Mouse (Mus musculus): ENCODE data around the gene Mxra8. TPM values are rescaled to one million over a fixed set of nuclear protein-coding genes. Genes with fewer than 3 reads are reported as not detected.
A peak's percentile ranks its signal among the peaks of the same experiment; 100 is the strongest.

The Mxra8 gene
- polyA plus RNA-seq, 1 experiment from 2014 or later, result 19.0 TPM

DNA sequence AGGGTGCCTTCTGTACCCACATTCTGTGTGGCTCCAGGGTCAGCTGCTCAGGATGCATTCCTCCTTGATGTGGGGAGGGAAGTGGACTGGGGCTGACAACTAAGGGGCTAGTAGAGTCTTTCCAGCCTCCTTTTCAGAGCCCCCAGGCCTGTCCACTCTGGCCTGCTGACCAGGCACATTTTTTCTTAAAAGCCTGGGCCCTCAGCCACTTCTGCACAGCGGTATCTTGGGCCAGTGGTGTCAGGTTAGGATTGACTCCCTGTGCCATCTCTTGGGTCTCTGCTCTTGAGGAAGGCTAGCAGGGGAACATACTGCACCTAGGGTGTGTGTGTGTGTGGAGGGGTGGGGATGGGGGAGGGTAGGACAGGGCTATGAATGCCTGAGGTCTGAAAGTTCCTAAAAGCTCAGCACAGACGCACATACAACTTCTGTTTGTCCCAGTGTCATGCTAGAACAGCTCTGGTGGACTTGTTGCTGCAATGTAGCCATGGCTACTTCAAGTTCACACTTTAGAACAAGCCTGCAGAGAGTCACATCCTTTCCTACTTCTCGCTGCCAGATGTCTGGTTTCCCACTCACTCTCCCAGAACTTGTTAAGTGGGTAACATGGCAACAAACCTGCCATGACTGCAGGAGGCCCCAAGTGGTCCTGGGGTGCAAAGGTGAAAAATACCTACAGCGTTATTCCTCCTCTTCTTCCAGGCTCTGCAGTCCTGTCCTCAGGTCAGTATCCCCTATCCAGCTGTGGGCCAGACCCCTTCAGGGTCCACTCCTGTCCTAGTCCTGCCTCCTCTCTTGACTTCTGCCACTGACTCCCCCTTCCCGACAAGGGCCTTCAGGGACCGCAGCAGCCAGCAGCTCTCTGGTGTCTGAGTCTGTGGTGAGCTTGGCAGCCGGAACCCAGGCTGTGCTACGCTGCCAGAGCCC is 859 bp downstream of the Mxra8 start:
- Histone ChIP-seq H3K4me2 (replicated peaks) (peak overlapping the region; percentile 50), H3K27me3 (peaks cover 13% of the 10 kb centered on the region), H3K9me3 (no peaks in the 10 kb centered on the region), H3K9ac (replicated peaks) (peak overlapping the region; percentile 37), H3K36me3 (no peaks in the 10 kb centered on the region), H3K4me1 (peaks cover 20% of the 10 kb centered on the region), H3K27ac (replicated peaks) (no peak overlapping the region), H3K4me3 (peak overlapping the region; percentile 33)
- WGBS, result 9% methylated on average over 8 of the region's 8 CpGs
- ATAC-seq (replicated peaks), result peak; percentile 27; the same call in 1 of the 2 replicates

DNA sequence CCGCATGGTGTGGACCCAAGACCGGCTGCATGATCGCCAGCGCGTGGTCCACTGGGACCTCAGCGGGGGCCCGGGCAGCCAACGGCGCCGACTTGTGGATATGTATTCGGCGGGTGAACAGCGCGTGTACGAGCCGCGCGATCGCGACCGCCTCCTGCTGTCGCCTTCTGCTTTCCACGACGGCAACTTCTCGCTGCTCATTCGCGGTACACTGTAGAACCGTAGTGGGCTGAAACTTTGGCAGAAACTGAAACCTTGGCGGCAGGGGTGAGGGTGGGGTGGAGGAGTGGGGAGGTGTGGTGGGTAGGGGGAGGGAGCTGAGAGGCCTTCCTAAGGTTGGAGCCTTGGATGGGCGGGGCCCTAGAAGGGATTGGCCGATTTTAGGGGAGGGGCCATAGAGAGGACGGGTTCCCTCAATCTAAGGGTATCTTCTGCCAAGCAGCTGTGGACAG is 1.5 kb downstream of the Mxra8 start:
- H3K9me3 ChIP-seq, result no peaks in the 10 kb centered on the region
- no peak overlapping the region for H3K27ac ChIP-seq (replicated peaks)
- peak overlapping the region; percentile 33 for H3K4me3 ChIP-seq
- H3K9ac ChIP-seq (replicated peaks), result peak overlapping the region; percentile 37
- peak overlapping the region; percentile 50 for H3K4me2 ChIP-seq (replicated peaks)
- H3K36me3 ChIP-seq, result no peaks in the 10 kb centered on the region
- peaks cover 20% of the 10 kb centered on the region for H3K4me1 ChIP-seq
- ATAC-seq (replicated peaks), result no peak
- peaks cover 13% of the 10 kb centered on the region for H3K27me3 ChIP-seq
- under 1% methylated on average over 32 of the region's 32 CpGs for WGBS

DNA sequence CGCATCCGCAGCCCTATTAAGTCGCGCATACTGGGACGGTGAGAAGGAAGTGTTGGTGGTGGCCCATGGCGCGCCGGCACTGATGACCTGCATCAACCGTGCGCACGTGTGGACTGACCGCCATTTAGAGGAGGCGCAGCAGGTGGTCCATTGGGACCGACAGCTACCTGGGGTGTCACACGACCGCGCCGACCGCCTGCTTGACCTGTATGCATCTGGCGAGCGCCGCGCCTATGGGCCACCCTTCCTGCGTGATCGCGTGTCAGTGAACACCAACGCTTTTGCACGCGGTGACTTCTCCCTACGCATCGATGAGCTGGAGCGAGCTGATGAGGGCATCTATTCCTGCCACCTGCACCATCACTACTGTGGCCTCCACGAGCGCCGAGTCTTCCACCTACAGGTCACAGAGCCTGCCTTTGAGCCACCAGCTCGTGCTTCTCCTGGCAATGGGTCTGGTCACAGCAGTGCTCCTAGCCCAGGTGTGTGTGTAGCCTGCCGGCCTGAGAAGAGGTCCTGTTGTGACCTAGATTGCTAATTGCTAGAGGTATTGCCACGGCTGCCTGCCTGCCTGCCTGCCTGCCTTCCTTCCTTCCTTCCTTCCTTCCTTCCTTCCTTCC is 2.3 kb downstream of the Mxra8 start:
- Histone ChIP-seq H3K9me3 (no peaks in the 10 kb centered on the region), H3K4me2 (replicated peaks) (peak overlapping the region; percentile 50; the same call in 1 of the 2 replicates), H3K4me1 (peaks cover 25% of the 10 kb centered on the region), H3K9ac (replicated peaks) (no peak overlapping the region), H3K4me3 (peak overlapping the region; percentile 33; the same call in 1 of the 2 replicates), H3K27ac (replicated peaks) (no peak overlapping the region), H3K36me3 (no peaks in the 10 kb centered on the region), H3K27me3 (peaks cover 13% of the 10 kb centered on the region)
- 41% methylated on average over 38 of the region's 38 CpGs for WGBS
- ATAC-seq (replicated peaks), result no peak

DNA sequence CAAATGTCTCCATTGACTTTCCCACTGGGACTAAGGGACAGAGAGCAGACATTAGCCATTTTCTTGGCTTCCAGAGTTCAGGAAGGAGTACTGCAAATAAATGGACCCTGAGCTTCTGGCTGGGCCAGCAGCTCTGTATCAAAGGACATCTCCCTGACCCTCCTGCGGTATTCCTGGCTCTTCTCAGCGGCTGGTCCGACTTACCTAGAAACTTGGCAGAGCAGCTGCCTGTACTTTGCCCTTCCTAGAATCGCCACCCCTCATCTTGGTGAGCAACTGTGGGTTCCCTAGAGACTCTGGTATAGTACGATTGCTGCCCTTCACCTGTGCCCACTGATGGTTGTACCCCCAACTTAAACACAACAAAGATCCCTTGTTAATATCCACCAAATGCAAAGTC is 3.8 kb downstream of the Mxra8 start:
- H3K27me3 ChIP-seq, result peaks cover 13% of the 10 kb centered on the region
- H3K4me3 ChIP-seq, result no peak overlapping the region
- no peak overlapping the region for H3K9ac ChIP-seq (replicated peaks)
- WGBS, result 91% methylated on average over 5 of the region's 5 CpGs
- no peak overlapping the region for H3K27ac ChIP-seq (replicated peaks)
- peaks cover 32% of the 10 kb centered on the region for H3K4me1 ChIP-seq
- H3K36me3 ChIP-seq, result no peaks in the 10 kb centered on the region
- no peak overlapping the region for H3K4me2 ChIP-seq (replicated peaks)
- ATAC-seq (replicated peaks), result no peak
- no peaks in the 10 kb centered on the region for H3K9me3 ChIP-seq

DNA sequence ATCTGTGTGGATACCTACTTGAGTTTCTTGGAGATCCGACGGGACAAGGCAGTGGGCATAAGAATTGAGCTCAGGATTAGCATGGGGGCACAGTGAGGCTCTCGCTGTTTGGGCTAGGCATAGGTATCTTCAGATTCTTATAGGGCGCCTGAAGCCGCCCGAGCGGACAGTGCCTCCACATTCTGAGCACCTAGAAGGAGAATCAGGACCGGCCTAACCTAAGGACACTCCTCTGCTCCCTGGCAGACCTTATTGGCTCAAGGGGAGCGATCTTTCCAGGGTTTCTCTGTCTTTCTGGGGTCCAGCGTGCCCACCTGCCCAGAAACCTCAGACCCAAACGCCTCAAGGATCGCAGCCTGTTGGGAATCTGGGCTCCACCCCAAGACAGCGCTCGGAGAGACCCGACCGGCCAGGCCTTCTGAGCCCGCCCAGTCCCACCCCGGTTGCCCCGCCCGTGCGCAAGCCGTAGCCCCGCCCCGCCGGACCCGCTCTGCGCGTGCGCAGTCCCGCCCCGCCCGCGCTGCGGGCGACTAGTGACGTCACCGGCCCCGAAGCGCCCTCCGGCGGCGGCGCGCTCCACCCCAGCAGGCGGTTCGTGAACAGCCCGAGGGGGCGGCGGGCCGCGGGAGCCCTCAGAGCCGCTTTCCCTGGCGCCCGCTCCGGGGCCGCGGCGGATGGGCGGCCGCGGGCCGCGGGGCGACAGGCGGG is 7.5 kb downstream of the Mxra8 start, which contains the start of gene Dvl1:
Gene Dvl1 (plus strand): TSS at position 532 of the 708 bp plus-strand sequence.
- Histone ChIP-seq H3K9ac (replicated peaks) (peak within 1 kb of the TSS; percentile 90), H3K4me2 (replicated peaks) (peak within 1 kb of the TSS; percentile 92), H3K9me3 (no peaks in the 10 kb centered on the region), H3K4me1 (peaks cover 33% of the 10 kb centered on the region), H3K27me3 (no peaks in the 10 kb centered on the region), H3K4me3 (peak within 1 kb of the TSS; percentile 75), H3K27ac (replicated peaks) (peak within 1 kb of the TSS; percentile 73), H3K36me3 (no peaks in the 10 kb centered on the region)
- ATAC-seq (replicated peaks), result peak; percentile 89
- WGBS, result 2% methylated on average over 40 of the region's 65 CpGs

DNA sequence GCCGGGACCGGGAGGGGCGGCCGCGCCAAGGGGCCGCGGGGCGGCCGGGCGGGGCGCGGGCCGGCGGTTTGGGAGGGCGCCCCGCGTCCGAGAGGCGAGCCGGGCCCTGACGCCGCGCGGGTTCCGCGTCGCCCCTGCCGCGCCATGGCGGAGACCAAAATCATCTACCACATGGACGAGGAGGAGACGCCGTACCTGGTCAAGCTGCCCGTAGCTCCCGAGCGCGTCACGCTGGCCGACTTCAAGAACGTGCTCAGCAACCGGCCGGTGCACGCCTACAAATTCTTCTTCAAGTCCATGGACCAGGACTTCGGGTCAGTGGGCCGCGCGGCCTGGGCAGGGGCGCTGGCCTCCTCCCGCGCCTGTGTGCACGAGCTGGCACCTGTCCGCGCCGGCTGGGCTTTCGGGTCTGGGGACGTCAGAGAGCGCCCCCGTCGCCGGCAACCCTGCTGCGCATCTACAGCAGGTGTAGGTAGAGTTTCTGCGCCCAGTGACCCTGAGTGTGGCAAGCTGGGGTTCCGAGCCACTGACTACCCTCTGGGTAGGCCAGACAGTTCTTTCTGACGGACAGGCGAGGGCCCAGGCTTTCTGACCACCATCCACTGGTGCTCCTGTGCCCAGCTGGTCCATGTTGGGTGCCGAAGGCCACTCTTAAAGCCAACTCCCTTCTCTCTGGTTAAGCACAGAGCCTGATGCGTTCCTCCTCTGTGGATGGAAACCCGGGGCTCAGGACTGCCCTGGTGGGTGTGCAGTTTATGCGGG is 8.3 kb downstream of the Mxra8 start:
- Histone ChIP-seq H3K4me2 (replicated peaks) (peak overlapping the region; percentile 92), H3K27ac (replicated peaks) (peak overlapping the region; percentile 73), H3K4me1 (peaks cover 33% of the 10 kb centered on the region), H3K9ac (replicated peaks) (peak overlapping the region; percentile 90), H3K4me3 (peak overlapping the region; percentile 75), H3K36me3 (no peaks in the 10 kb centered on the region), H3K9me3 (no peaks in the 10 kb centered on the region), H3K27me3 (no peaks in the 10 kb centered on the region)
- WGBS, result 2% methylated on average over 69 of the region's 69 CpGs
- peak; percentile 65 for ATAC-seq (replicated peaks)

DNA sequence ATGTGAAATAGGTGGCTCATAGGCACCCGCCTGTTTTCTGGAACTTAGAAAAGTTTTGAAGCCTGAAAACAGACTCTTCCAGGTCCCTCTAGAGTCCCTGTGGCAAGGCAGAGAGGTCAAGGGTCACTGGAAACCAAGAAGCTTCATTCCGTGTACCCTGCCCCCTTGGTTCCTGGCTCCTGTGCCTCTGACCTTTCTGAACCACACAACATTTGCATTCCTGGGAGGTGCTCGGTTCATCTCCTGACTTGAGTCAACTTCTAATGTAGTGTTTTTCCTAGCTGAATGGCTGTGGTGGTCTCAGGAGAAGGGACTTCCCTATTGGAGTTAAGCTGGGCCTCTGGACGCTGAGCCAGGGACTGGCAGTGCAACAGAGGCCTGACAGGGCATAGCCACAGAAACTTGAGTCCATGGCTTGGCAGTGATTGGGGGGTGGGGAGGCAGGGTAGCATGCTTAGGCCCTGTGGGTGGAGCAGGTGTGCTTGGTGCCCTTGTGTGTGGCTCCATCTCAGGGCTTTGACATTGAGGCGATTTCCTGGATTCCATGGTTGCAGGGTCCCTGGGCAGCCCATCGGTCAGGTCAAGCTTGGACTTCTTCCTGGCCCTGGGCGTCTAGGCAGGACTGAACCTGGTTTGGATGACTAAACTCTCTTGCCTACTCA is 9.1 kb downstream of the Mxra8 start:
- Histone ChIP-seq H3K4me3 (peak overlapping the region; percentile 75), H3K9me3 (no peaks in the 10 kb centered on the region), H3K4me2 (replicated peaks) (peak overlapping the region; percentile 92), H3K36me3 (peaks cover 1% of the 10 kb centered on the region; the same call in 1 of the 2 replicates), H3K27me3 (no peaks in the 10 kb centered on the region), H3K4me1 (peaks cover 33% of the 10 kb centered on the region), H3K9ac (replicated peaks) (peak overlapping the region; percentile 90), H3K27ac (replicated peaks) (no peak overlapping the region)
- WGBS, result 53% methylated on average over 7 of the region's 7 CpGs
- no peak for ATAC-seq (replicated peaks)

DNA sequence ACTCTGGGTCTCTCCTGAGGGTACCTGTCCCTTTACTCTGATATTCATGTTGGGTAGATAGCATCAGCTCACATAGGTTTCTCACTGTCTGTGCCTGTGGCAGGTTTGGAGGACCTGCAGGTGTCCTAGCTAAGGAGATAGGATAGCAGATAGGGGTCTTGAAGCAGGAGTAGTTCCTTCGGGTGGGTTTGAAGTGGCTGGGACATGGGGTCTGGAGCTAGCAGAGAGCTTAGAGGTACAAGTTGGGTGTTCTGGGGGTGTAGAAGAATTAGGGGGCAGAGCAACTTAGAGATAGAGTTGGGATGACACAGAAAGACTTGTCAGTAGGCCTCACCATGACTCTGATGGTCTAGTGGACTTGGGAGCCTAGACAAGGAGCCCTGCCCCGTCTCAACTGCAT is 9.9 kb downstream of the Mxra8 start:
- Histone ChIP-seq H3K27ac (replicated peaks) (no peak overlapping the region), H3K36me3 (peaks cover 6% of the 10 kb centered on the region; the same call in 1 of the 2 replicates), H3K4me2 (replicated peaks) (no peak overlapping the region), H3K9ac (replicated peaks) (0 out of 2 replicates have a peak overlapping the region, but pooled peaks have one; percentile 90), H3K4me3 (no peak overlapping the region), H3K4me1 (peaks cover 33% of the 10 kb centered on the region), H3K9me3 (no peaks in the 10 kb centered on the region), H3K27me3 (no peaks in the 10 kb centered on the region)
- 87% methylated on average over 2 of the region's 2 CpGs for whole genome bisulfite sequencing
- no peak for ATAC-seq (replicated peaks)

DNA sequence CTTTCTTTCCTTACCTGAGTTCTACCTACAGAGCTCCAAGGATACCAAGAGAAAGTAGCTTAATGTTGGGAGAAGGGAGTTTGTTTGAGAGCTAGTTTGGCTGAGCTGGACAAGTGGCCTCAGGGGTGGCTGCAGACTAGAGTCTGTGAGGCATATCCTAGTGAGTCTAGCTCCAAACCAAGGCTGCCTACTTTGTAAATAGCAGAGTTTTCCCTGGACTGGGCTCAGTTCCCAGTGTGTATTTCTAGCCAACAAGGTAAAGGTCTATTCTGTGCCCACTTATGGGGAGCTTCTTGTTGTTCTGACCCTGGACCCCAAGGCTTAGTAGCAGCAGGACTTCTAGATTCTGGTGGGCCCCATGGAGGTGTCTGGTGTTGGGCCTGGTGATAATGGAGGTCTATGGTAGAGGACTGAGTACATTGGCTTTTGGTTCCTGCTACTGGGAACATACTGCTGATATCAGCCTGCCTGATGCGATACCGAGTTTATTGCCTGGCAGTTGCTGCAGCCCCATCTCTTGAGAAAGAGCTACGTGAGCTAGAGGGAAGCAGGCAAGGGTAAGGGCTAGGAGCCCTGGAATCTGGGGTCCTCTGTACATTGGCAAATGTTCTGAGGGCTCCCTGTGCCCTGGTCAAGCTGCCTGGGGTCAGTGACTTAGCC is 10.4 kb downstream of the Mxra8 start:
- H3K4me1 ChIP-seq, result peaks cover 33% of the 10 kb centered on the region

DNA sequence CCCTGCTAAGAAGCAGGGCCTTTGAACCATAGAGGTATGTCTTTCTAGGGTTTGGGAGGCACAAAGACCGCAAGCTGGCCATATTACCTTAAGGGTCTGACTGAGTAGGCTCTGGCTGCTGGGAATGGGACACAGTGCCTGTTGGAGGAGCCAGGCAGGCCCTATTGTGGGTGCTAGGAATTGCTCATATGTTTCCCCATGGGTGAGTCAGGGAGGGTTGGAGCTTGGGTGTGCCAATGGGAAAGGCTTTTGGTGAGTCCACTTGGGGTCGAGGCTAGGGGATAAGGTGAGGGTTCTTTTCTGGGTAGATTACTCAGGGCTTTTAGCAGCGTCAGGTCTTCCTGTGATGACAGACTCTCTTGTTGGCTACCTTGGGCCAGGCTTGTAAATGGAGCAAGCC is 11.9 kb downstream of the Mxra8 start:
- no peaks in the 10 kb centered on the region for H3K27me3 ChIP-seq
- H3K4me2 ChIP-seq (replicated peaks), result no peak overlapping the region
- peaks cover 32% of the 10 kb centered on the region for H3K4me1 ChIP-seq
- H3K4me3 ChIP-seq, result no peak overlapping the region
- no peak for ATAC-seq (replicated peaks)
- 95% methylated on average over 3 of the region's 3 CpGs for WGBS
- H3K27ac ChIP-seq (replicated peaks), result no peak overlapping the region
- no peak overlapping the region for H3K9ac ChIP-seq (replicated peaks)
- no peaks in the 10 kb centered on the region for H3K9me3 ChIP-seq
- H3K36me3 ChIP-seq, result peaks cover 25% of the 10 kb centered on the region

More for the DNA sequence above, 10.4 kb downstream of the Mxra8 start:
- ATAC-seq (replicated peaks), result no peak
- Histone ChIP-seq H3K9me3 (no peaks in the 10 kb centered on the region), H3K27ac (replicated peaks) (no peak overlapping the region), H3K9ac (replicated peaks) (0 out of 2 replicates have a peak overlapping the region, but pooled peaks have one; percentile 90), H3K36me3 (peaks cover 11% of the 10 kb centered on the region; the same call in 1 of the 2 replicates), H3K27me3 (no peaks in the 10 kb centered on the region), H3K4me3 (no peak overlapping the region), H3K4me2 (replicated peaks) (no peak overlapping the region)
- 96% methylated on average over 3 of the region's 3 CpGs for WGBS

Data from forebrain, embryonic 15.5 days (tissue).